Mouse (Mus musculus) forebrain, embryonic 11.5 days (tissue): ENCODE results near the gene Elavl4. TPM values are rescaled to one million over a fixed set of nuclear protein-coding genes. Genes with fewer than 3 reads are reported as not detected.

Experiments
- ATAC-seq: fragments of 200-750 bp; cut with Nextera tagmentation; replicated peaks from 2 replicates; pipeline ENCODE4 v1.8.0; 2017; ENCODE audit warnings: moderate TSS enrichment; ENCODE audit not compliant: low FRiP score
- DNase-seq: peaks from one replicate; pipeline ENCODE4 v3.0.0-alpha.2; 2017; ENCODE audit warnings: low spot score
- H3K27ac ChIP-seq: fragments of 300-500 bp; sonication (generic); 2 replicates; pipeline ENCODE4 v1.5.1; 2014; ENCODE audit warnings: low read depth, low read length
- H3K27me3 ChIP-seq: fragments of 300-500 bp; sonication (generic); 2 replicates; pipeline ENCODE4 v1.6.1; 2014; ENCODE audit warnings: mild to moderate bottlenecking, low read length, mixed read lengths; ENCODE audit not compliant: control insufficient read depth, insufficient read depth
- H3K36me3 ChIP-seq: fragments of 300-500 bp; sonication (generic); 2 replicates; pipeline ENCODE4 v1.6.1; 2014; ENCODE audit warnings: mild to moderate bottlenecking, low read length, moderate library complexity, mixed read lengths; ENCODE audit not compliant: control insufficient read depth, insufficient read depth
- H3K4me1 ChIP-seq: fragments of 300-500 bp; sonication (generic); replicated peaks from 2 replicates; pipeline ENCODE4 v1.6.1; 2014; ENCODE audit warnings: low read length, mixed read lengths; ENCODE audit not compliant: control insufficient read depth, insufficient read depth
- H3K4me2 ChIP-seq: fragments of 300-500 bp; sonication (generic); 2 replicates; pipeline ENCODE4 v1.6.1; 2014; ENCODE audit warnings: low read depth, mild to moderate bottlenecking, low read length, moderate library complexity, mixed read lengths; ENCODE audit not compliant: severe bottlenecking
- H3K4me3 ChIP-seq: fragments of 300-500 bp; sonication (generic); 2 replicates; pipeline ENCODE4 v1.5.1; 2014; ENCODE audit warnings: low read depth, low read length
- H3K9ac ChIP-seq: fragments of 300-500 bp; sonication (generic); 2 replicates; pipeline ENCODE4 v1.6.1; 2014; ENCODE audit warnings: low read length
- H3K9me3 ChIP-seq: fragments of 300-500 bp; sonication (generic); 2 replicates; pipeline ENCODE4 v1.6.1; 2016; ENCODE audit warnings: low read length, mixed read lengths; ENCODE audit not compliant: control insufficient read depth
- WGBS: fragments of 180-500 bp; shearing (Covaris S2); extraction: QIAGEN DNeasy Blood & Tissue Kit; methylation state at CpG from one replicate; pipeline ENCODE4 v1.1.7; 2014; 5-methylcytosine and 5-hydroxymethylcytosine counted together
- polyA plus RNA-seq: library from polyadenylated mRNA; unstranded; fragments of >200 nt; fragmentation: Nextera tagmentation; extraction: Ambion mirVana; gene quantifications from 2 replicates; pipeline ENCODE4 v1.2.1, GENCODE M21; 2014

Elavl4 gene
- polyA plus RNA-seq, 1 experiment from 2014 or later: 130 TPM

DNA sequence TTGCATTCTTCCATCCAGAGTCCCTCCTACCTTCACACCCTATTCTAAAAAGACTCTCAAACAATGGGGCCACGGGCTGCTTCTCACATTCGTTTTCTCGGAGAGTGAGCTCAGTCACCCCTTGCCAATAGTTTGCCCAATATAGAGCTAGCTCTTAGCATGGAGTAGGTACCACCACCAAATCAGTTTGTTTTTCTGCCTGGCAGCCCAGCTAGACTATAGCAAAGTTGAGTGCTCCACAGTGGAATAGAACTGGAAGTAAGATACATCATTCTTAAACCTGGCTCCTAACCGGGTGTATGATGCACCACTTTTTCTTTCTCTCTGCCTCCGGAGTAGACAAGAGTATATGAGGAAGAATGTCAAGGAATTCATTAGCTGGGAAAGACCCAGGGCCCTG, 44.7 kb downstream of the Elavl4 start:
- Histone ChIP-seq H3K36me3 (no peaks in the 10 kb centered on the region), H3K27me3 (no peaks in the 10 kb centered on the region), H3K27ac (no peak overlapping the region), H3K9me3 (no peaks in the 10 kb centered on the region), H3K4me1 (no peaks in the 10 kb centered on the region), H3K4me3 (no peak overlapping the region), H3K9ac (no peak overlapping the region), H3K4me2 (no peak overlapping the region)
- no peak for ATAC-seq
- DNase-seq: no peak
- 61% methylated on average over 5 of the region's 5 CpGs for WGBS

DNA sequence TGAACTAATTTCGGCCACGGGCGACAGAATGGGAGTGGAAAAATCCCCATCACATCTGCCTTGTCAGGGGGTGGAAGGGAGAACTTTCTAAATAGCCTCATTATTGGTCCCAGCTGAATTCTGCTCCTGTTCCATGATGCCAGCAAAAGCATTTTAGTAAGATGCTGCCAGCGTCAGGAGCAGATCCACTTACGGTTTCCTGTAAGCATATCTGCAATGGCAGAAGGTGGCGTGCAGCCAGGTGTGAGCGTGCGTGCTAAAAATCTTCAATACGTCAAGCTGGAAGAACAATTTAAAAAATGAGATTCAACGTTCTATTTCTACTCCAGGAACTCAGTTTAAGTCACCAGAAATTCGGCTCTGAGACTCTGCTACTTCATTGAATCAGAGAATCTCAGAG, 45.1 kb downstream of the Elavl4 start:
- DNase-seq: no peak

DNA sequence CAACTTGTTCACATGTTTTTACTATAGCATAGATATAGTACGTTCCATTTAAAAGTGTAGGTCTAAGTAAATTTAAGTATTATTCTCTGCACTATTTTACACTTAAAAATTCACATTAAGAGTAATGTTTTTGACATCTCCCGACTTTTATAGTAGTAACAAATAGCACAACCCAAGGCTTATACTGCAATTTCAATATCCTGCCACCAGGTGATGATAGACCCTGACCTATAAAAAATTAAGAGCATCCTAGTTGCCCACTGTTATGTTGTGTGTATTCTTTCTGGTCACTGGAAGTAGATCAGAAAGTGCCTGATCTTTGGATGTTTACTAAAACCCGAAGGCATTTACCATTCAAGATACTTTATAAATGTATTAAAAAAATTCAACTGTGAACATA, 55.9 kb downstream of the Elavl4 start:
- WGBS: 89% methylated on average over 3 of the region's 3 CpGs
- Histone ChIP-seq H3K27me3 (no peaks in the 10 kb centered on the region), H3K9ac (no peak overlapping the region), H3K4me2 (no peak overlapping the region), H3K27ac (no peak overlapping the region), H3K36me3 (no peaks in the 10 kb centered on the region), H3K9me3 (no peaks in the 10 kb centered on the region), H3K4me1 (no peaks in the 10 kb centered on the region), H3K4me3 (no peak overlapping the region)
- no peak for ATAC-seq
- DNase-seq: no peak

More for the DNA sequence above, 45.1 kb downstream of the Elavl4 start:
- H3K27ac ChIP-seq: no peak overlapping the region
- no peak overlapping the region for H3K4me2 ChIP-seq
- H3K4me1 ChIP-seq: no peaks in the 10 kb centered on the region
- no peaks in the 10 kb centered on the region for H3K9me3 ChIP-seq
- H3K4me3 ChIP-seq: no peak overlapping the region
- ATAC-seq: no peak
- H3K9ac ChIP-seq: no peak overlapping the region
- 89% methylated on average over 11 of the region's 11 CpGs for WGBS
- no peaks in the 10 kb centered on the region for H3K27me3 ChIP-seq
- no peaks in the 10 kb centered on the region for H3K36me3 ChIP-seq

DNA sequence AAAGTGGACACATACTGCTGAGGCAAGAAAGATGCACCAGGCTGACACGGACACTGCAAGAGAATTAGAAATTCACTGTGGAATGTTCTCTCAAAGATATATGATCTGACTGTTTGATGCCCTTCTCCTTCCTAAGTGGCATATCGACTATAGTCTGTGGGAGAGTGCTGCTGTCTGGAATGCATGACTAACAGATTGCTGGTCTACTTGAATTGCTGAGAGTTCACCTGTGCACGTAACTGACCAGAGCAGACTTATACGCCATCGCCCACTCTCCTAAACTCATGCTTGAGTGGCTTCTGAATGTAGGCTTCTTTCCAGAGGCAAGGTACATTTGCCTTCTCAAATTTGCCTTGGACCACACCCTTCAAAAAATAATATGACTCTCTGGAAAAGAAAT, 58.5 kb downstream of the Elavl4 start:
- H3K4me2 ChIP-seq: no peak overlapping the region
- H3K4me3 ChIP-seq: no peak overlapping the region
- ATAC-seq (no peak), DNase-seq (no peak)
- no peak overlapping the region for H3K27ac ChIP-seq
- no peak overlapping the region for H3K9ac ChIP-seq
- 0 out of 2 replicates have a peak, but pooled peaks cover 3% of the 10 kb centered on the region for H3K4me1 ChIP-seq
- no peaks in the 10 kb centered on the region for H3K36me3 ChIP-seq
- no peaks in the 10 kb centered on the region for H3K27me3 ChIP-seq
- 74% methylated on average over 5 of the region's 5 CpGs for WGBS
- H3K9me3 ChIP-seq: no peaks in the 10 kb centered on the region

DNA sequence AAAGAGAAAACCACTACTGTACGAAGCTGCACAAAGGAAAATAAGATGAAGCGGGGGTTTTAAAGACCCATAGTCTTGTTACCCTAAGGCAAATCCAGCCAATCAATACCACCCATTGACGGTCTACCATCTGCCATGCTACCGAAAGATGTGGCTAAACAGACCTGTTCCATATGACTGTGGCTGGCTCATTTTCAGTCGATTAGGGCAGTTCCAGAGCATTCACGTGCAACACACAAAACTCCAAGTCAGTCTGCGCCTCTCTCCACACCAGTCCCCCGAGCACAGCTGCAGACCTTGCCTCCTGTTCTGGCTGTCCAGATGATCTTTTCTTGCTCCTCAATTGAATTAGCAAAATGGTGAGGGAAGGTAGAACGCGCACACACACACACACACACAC, 59.2 kb downstream of the Elavl4 start:
- no peak overlapping the region for H3K4me3 ChIP-seq
- ATAC-seq (0 out of 2 replicates have a peak, but pooled peaks have one; percentile 18), DNase-seq (peak; percentile 64)
- no peak overlapping the region for H3K9ac ChIP-seq
- no peaks in the 10 kb centered on the region for H3K27me3 ChIP-seq
- no peak overlapping the region for H3K4me2 ChIP-seq
- 61% methylated on average over 10 of the region's 10 CpGs for WGBS
- no peaks in the 10 kb centered on the region for H3K36me3 ChIP-seq
- 0 out of 2 replicates have a peak, but pooled peaks cover 6% of the 10 kb centered on the region for H3K4me1 ChIP-seq
- H3K9me3 ChIP-seq: no peaks in the 10 kb centered on the region
- H3K27ac ChIP-seq: 0 out of 2 replicates have a peak overlapping the region, but pooled peaks have one; percentile 25

DNA sequence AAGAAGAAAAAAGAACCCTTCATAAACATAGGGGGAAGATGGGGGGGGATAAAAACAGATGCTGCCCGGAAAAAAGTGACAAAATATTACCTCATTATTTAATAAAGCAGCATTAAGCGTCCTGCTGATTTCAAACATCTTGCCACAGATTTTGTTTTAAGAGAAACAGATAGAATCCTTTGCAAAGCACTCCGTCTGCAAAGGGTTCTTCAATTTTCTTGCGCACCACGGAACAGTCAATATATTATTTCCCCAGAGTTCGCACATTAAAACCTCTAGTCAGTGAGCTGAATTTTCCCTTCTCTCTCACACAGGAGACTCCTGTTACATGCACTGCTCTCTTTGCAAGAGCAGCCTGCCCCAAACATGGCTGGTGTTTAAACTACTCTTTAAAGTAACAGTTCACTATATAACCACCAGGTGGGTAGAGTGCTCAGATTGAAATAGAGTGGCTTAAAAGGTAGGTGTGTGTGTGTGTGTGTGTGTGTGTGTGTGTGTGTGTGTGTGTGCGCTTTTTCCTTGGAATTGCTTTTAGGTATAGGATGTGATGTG, 61.1 kb downstream of the Elavl4 start:
- H3K9me3 ChIP-seq: no peaks in the 10 kb centered on the region
- no peak overlapping the region for H3K4me3 ChIP-seq
- ATAC-seq: peak; percentile 35; the same call in 1 of the 2 replicates
- H3K9ac ChIP-seq: no peak overlapping the region; the same call in 1 of the 2 replicates
- H3K4me1 ChIP-seq: peaks cover 7% of the 10 kb centered on the region; the same call in 1 of the 2 replicates
- DNase-seq: no peak
- 70% methylated on average over 7 of the region's 7 CpGs for WGBS
- H3K36me3 ChIP-seq: no peaks in the 10 kb centered on the region
- no peak overlapping the region; the same call in 1 of the 2 replicates for H3K27ac ChIP-seq
- H3K4me2 ChIP-seq: peak overlapping the region; percentile 15; the same call in 1 of the 2 replicates
- no peaks in the 10 kb centered on the region for H3K27me3 ChIP-seq

DNA sequence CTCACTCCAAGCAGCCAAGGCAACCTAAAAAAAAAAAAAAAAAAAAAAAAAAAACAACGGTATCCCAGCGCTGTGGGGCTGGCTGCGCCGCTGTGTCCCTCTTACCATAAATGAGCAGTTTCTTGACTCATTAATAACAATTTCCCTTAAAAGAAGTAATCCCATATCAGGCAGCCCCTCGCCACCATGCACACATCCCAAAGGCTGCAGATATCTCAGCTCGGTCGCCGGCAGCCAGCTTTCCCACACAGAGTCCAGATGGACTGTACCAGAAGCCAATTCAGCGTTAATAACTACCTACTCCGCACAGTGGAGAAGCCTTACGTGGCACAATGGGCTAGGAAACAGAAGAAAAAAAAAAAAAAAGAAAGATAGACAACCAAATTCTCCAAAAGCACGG, 61.7 kb downstream of the Elavl4 start:
- DNase-seq: peak; percentile 69
- Histone ChIP-seq H3K27ac (peak overlapping the region; percentile 68; the same call in 1 of the 2 replicates), H3K27me3 (no peaks in the 10 kb centered on the region), H3K4me3 (peak overlapping the region; percentile 13; the same call in 1 of the 2 replicates), H3K9me3 (no peaks in the 10 kb centered on the region), H3K4me2 (peak overlapping the region; percentile 51), H3K4me1 (peaks cover 7% of the 10 kb centered on the region; the same call in 1 of the 2 replicates), H3K36me3 (no peaks in the 10 kb centered on the region), H3K9ac (peak overlapping the region; percentile 37; the same call in 1 of the 2 replicates)
- 19% methylated on average over 12 of the region's 12 CpGs for WGBS
- ATAC-seq: peak; percentile 53

DNA sequence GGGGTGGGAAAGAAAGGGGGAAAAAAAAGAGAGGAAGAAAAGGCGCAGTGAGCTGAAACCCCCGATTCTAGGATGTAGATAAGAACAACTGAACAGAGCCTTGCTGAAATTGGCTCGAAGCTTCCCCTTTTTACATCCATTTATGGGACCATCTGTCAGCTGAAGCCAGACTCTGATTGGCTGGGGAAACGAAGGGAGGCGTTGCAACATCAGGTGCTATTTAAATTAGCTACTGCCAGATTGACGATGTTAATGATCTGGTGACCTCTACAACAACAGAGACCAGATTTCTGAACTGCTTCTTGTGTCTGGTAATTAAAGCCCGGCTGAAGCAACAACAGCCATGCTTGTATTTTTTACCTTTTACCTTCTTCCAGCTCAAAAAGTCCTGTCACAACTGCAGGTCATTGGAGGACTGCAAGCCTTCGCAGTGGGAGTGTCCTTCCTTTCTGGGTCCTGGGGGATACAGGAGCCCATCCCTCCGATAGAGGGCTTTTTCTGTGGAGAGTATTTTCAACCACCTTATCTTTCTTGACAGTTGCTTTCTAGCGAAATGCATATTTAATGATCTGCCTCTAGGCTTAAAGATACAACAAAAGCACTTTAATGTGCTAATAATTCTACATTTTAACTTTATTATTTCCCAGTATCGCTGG, 64.2 kb downstream of the Elavl4 start:
- H3K4me3 ChIP-seq: peak overlapping the region; percentile 41
- H3K9me3 ChIP-seq: no peaks in the 10 kb centered on the region
- peak overlapping the region; percentile 90 for H3K27ac ChIP-seq
- H3K27me3 ChIP-seq: no peaks in the 10 kb centered on the region
- H3K4me2 ChIP-seq: peak overlapping the region; percentile 32; the same call in 1 of the 2 replicates
- no peaks in the 10 kb centered on the region for H3K36me3 ChIP-seq
- peak; percentile 64 for DNase-seq
- peak; percentile 51 for ATAC-seq
- H3K4me1 ChIP-seq: peaks cover 10% of the 10 kb centered on the region
- WGBS: 16% methylated on average over 11 of the region's 11 CpGs
- H3K9ac ChIP-seq: no peak overlapping the region
